Mouse (Mus musculus) bone marrow, adult 2 months (tissue): ENCODE results near the gene Slc29a2.

Source experiments
- CTCF ChIP-seq: fragments of 200-500 bp; IDR thresholded peaks from 2 replicates; pipeline ENCODE4 v1.5.1; 2011; ENCODE audit warnings: low read length, control low read depth; ENCODE audit not compliant: control insufficient read depth, insufficient read depth
- POLR2A ChIP-seq: fragments of 200-500 bp; IDR thresholded peaks from 2 replicates; pipeline ENCODE4 v1.6.1; 2011; ENCODE audit warnings: low read depth, mild to moderate bottlenecking, control low read depth, low read length, borderline replicate concordance; ENCODE audit not compliant: control insufficient read depth

DNA sequence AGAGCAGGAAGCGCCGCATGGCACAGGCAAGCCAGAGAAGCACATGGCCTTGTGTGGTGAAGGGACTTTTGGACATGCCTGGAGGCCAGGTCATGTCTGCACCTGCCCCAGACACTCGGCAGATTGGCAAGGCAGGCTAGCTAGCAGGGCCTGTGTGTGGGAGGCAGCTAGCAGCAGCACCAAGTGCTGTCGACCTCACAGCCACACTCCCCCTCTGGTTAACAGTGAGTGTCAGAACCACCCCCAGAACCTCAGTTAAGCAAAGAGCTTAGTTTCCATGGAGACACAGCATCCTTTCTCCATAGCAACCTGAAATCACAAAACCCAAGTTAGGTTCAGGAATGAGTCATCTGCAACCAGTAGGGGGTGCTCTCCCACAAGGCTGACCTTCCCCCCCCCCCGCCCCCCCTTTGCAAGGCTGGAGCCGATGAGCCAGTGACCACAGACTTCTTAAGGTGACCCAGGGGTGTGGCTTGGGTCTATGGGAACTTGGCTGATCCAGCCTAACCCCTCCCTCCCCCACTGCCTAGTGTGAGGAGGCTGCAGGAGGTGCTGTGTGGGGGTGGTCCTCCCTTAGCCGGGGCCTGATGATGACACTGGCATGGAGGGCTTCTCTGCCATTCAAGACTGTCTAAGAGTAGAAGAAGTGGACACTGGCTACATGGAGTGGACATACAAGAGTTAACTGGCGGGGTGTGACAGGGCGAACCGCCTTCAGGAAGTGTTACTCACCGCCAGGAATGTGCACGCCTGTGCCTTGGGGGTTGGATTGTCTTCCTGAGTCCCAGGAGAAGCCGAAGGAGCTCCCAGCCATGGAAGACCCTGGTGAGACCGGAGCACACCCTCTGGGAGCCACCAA lies 26.6 kb downstream of the Slc29a2 start, which contains the start of gene Rin1:
- no peak for TF ChIP-seq CTCF
- TF ChIP-seq POLR2A: no peak
